Mouse (Mus musculus) G1E (cell line): ENCODE measurements around the gene Helt.

Source experiments
- CTCF ChIP-seq: IDR thresholded peaks from 2 replicates; pipeline ENCODE4 v1.5.1; 2012; ENCODE audit warnings: low read depth, low read length, inconsistent platforms, mixed read lengths
- GATA1 ChIP-seq: IDR thresholded peaks from 2 replicates; pipeline ENCODE4 v1.6.1; 2012; ENCODE audit warnings: borderline replicate concordance, low read length, inconsistent platforms, mixed read lengths
- POLR2AphosphoS5 ChIP-seq: IDR thresholded peaks from 2 replicates; pipeline ENCODE4 v1.6.1; 2012; ENCODE audit warnings: low read depth, low read length, inconsistent platforms; ENCODE audit not compliant: insufficient replicate concordance
- TAL1 ChIP-seq: conservative IDR thresholded peaks from 2 replicates; pipeline ENCODE4 v1.6.1; 2012; ENCODE audit warnings: low read depth, low read length, inconsistent platforms, mixed read lengths

GRCm38 (mm10) chr8:46293201-46293600 is 1.3 kb downstream of the Helt start:
- no peak for TF ChIP-seq CTCF
- no peak for TF ChIP-seq TAL1
- TF ChIP-seq GATA1: no peak
- no peak for TF ChIP-seq POLR2AphosphoS5
